Comparison of ENCODE assay signal across 8 mouse cellular contexts in genomic region chr6:140853508-140853907, GRCm38 (mm10).
DNase-seq lines count a peak whose midpoint lies in the region; ATAC-seq and TF ChIP-seq lines count a peak whose summit lies in the region.

No protein-coding gene starts in this region.

- no peak overlapping the region for H3K4me3 ChIP-seq in limb, embryonic 14.5 days (replicated peaks; ENCODE audit: low read length)
- no peak overlapping the region for H3K4me3 ChIP-seq in stomach, postnatal 0 days (ENCODE audit: low read depth, low read length)

- TF ChIP-seq CTCF in stomach, postnatal 0 days (IDR thresholded peaks at IDR 0.05; ENCODE audit: low read depth), result peak; percentile 77

- no peak overlapping the region for H3K4me2 ChIP-seq in limb, embryonic 14.5 days (replicated peaks; ENCODE audit: low read depth, low read length, severe bottlenecking)
- no peak overlapping the region for H3K4me2 ChIP-seq in stomach, postnatal 0 days (replicated peaks; ENCODE audit: low read depth)

- TF ChIP-seq POLR2A in limb, embryonic 14.5 days (IDR thresholded peaks at IDR 0.05; ENCODE audit: borderline replicate concordance, extremely low read depth, insufficient read depth, insufficient read length), result no peak

- H3K9ac ChIP-seq in limb, embryonic 14.5 days (ENCODE audit: low read depth, low read length, severe bottlenecking), result no peak overlapping the region
- no peak overlapping the region for H3K9ac ChIP-seq in stomach, postnatal 0 days (ENCODE audit: low read length)

- H3K36me3 ChIP-seq in limb, embryonic 14.5 days (ENCODE audit: control insufficient read depth, insufficient read depth, low read length), result no peaks in the 10 kb centered on the region
- no peaks in the 10 kb centered on the region for H3K36me3 ChIP-seq in stomach, postnatal 0 days (ENCODE audit: control insufficient read depth, insufficient read depth, low read length)

- DNase-seq in heart, adult 18-20 months, result peak; percentile 44 to 79
- no peak for DNase-seq in heart, postnatal 25 days (ENCODE audit: low spot score)
- peak; percentile 6 to 58 for DNase-seq in spleen, postnatal 10 days (ENCODE audit: low spot score in 2 of 2)
- no peak for DNase-seq in spleen, postnatal 4 days (ENCODE audit: low spot score in 2 of 2)
- peak; percentile 18 for DNase-seq in cerebellum, adult 11-12 months
- peak; percentile 54 for DNase-seq in heart, postnatal 36 days
- DNase-seq in limb, embryonic 14.5 days (ENCODE audit: low spot score), result peak; percentile 76
- DNase-seq in stomach, postnatal 0 days (ENCODE audit: low spot score), result peak; percentile 29

- H3K9me3 ChIP-seq in limb, embryonic 14.5 days (ENCODE audit: control insufficient read depth, low read length), result no peaks in the 10 kb centered on the region
- H3K9me3 ChIP-seq in stomach, postnatal 0 days (ENCODE audit: control insufficient read depth, low read length), result no peaks in the 10 kb centered on the region

- intact Hi-C loops in heart, postnatal 25 days (cut with DNase I), result loop anchor here (10.0 kb wide), 2 partner anchors 89 to 139 kb away; no protein-coding TSS in a partner anchor
- intact Hi-C loops in heart, postnatal 36 days (cut with DNase I), result loop anchor here (1.0 to 10.0 kb wide), 2 partner anchors 89 to 138 kb away; no protein-coding TSS in a partner anchor

- no peaks in the 10 kb centered on the region for H3K27me3 ChIP-seq in limb, embryonic 14.5 days (ENCODE audit: control insufficient read depth, insufficient read depth, low read length)
- no peaks in the 10 kb centered on the region for H3K27me3 ChIP-seq in stomach, postnatal 0 days (ENCODE audit: control insufficient read depth, insufficient read depth, low read length)

- TF ChIP-seq EP300 in stomach, postnatal 0 days (optimal IDR thresholded peaks at IDR 0.05), result no peak

- no peak overlapping the region for H3K27ac ChIP-seq in limb, embryonic 14.5 days (replicated peaks; ENCODE audit: low read depth, low read length)
- H3K27ac ChIP-seq in stomach, postnatal 0 days (replicated peaks), result no peak overlapping the region

- H3K4me1 ChIP-seq in limb, embryonic 14.5 days (ENCODE audit: control insufficient read depth, insufficient read depth, low read length), result peaks cover 3% of the 10 kb centered on the region; the same call in 1 of the 2 replicates
- H3K4me1 ChIP-seq in stomach, postnatal 0 days (replicated peaks; ENCODE audit: control insufficient read depth, insufficient read depth), result no peaks in the 10 kb centered on the region

- no peak for ATAC-seq in limb, embryonic 14.5 days (ENCODE audit: low FRiP score, low read depth)
- ATAC-seq in stomach, postnatal 0 days (ENCODE audit: low FRiP score, low TSS enrichment), result no peak

- 46% methylated on average over 5 of the region's 5 CpGs for WGBS in limb, embryonic 14.5 days
- 46% methylated on average over 5 of the region's 5 CpGs for WGBS in stomach, postnatal 0 days

Comparison
In these comparisons a context has a peak if more than half of its experiments do, and no peak if none do; other contexts are left out.
1. DNase-seq: peak in heart, adult 18-20 months (2 of 2), spleen, postnatal 10 days (2 of 2), cerebellum, adult 11-12 months (single experiment), heart, postnatal 36 days (2 of 2), limb, embryonic 14.5 days (single experiment) and stomach, postnatal 0 days (single experiment); none in heart, postnatal 25 days (single experiment) and spleen, postnatal 4 days (0 of 2).